Mouse (Mus musculus): ENCODE measurements around the gene Olfr1371. TPM values are rescaled to one million over a fixed set of nuclear protein-coding genes. Genes with fewer than 3 reads are reported as not detected.

Gene Olfr1371
- total RNA-seq (2023) = not detected

DNA sequence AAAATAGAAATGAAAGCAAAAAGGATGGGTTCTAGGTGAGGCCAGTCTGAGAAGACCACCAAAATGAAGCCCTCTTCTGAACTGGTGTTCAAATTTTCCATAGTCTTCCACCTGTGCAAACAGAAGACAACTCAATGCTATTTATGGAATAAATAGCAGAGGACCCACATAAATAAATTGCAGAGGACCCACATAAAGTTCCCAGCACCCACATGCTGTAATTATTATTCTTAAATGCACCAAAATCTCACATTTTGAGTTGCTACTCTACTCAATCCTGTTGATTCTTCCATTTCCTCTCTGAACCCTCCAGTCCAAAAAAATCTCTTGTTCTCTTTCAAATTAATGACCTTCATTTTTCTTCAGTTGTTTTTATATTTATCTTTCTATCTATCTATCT lies at the start of gene Olfr1371:
Gene Olfr1371 (minus strand): TSS at position 101 of the 400 bp plus-strand sequence.

DNA sequence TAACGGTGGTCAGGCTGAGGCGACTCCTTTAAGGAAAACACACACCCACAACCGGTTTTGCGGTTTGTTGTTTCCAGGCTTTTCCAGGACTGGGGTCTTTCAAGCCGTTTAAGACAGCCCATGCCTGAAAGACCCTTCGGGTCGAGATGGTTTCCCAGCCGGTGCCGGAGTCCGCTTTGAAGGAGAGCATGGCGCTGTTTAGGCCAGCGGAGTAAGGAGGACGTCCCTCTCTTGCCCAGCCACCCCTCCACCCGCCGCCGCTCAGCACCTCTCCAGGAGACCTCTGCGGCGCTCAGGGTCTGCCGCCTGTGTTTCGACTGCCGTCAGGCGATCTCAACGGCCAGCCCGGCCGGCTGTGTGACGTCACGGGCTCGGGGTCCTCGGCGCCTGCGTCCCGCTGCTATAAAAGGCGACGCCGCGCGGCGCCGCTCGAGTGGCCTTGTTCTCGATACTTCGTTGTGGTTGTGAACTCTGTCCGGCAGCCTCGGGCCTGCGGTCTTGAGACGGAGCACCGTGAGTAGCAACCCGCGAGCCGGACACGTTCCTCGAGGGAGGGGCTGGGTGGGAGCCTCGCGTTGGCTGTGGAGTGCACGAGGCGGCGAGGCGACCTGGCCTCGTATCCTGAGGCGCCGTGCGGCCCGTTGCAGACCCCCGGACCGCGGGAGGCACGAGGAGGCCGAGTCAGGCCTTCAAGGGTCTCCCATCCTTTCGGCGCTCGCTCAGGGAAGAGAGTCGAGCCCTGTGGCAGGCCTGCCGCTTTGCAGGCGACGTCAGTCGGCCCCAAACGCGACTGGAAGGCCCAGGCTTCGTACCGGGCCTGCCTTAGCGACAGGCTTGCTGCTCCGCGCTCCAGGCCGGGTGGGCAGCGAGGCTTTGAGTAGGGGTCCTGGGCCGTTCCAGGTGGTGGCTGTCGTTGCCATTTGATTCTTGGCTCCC lies 18.1 kb upstream of the Olfr1371 start, which contains the start of gene Skp1a:
Gene Skp1a (plus strand): TSS at position 390 of the 936 bp plus-strand sequence.

Other genes starting within 250 kb of the Olfr1371 start
- 10 to 100 TPM; 32.5 to 33.1 TPM for gene Cdkn2aipnl, start 246.3 kb downstream of the Olfr1371 start, total RNA-seq (2023)
- 100 to 1,000 TPM; 122 to 139 TPM for gene Ube2b, start 213.2 kb downstream of the Olfr1371 start, total RNA-seq (2023)
- gene Cdkl3, start 209.8 kb downstream of the Olfr1371 start, total RNA-seq (2023) = 1 to 10 TPM; 2.7 to 2.8 TPM
- 10 to 100 TPM; 61.3 to 78.7 TPM for gene Ppp2ca, start 115.3 kb downstream of the Olfr1371 start, total RNA-seq (2023)
- not detected for gene Olfr1373, start 68.5 kb downstream of the Olfr1371 start, total RNA-seq (2023)
- 10 to 100 TPM; 72.6 to 85.0 TPM for gene Skp1a, start 18.0 kb upstream of the Olfr1371 start, total RNA-seq (2023)
- 1 to 10 TPM in 1 of 2 experiments, under 1 TPM in 1; 0.75 to 1.1 TPM for gene Tcf7, start 69.0 kb upstream of the Olfr1371 start, total RNA-seq (2023)
- 10 to 100 TPM; 78.8 to 79.9 TPM for gene Vdac1, start 146.9 kb upstream of the Olfr1371 start, total RNA-seq (2023)
- gene 9530068E07Rik, start 182.4 kb upstream of the Olfr1371 start, total RNA-seq (2023) = 100 to 1,000 TPM; 101 to 105 TPM